Mouse (Mus musculus): Measurements from ENCODE around the gene Arf5. TPM values are rescaled to one million over a fixed set of nuclear protein-coding genes. Genes with fewer than 3 reads are reported as not detected.

Arf5 gene
- polyA plus RNA-seq, 1 experiment from 2014 or later = 276 TPM

DNA sequence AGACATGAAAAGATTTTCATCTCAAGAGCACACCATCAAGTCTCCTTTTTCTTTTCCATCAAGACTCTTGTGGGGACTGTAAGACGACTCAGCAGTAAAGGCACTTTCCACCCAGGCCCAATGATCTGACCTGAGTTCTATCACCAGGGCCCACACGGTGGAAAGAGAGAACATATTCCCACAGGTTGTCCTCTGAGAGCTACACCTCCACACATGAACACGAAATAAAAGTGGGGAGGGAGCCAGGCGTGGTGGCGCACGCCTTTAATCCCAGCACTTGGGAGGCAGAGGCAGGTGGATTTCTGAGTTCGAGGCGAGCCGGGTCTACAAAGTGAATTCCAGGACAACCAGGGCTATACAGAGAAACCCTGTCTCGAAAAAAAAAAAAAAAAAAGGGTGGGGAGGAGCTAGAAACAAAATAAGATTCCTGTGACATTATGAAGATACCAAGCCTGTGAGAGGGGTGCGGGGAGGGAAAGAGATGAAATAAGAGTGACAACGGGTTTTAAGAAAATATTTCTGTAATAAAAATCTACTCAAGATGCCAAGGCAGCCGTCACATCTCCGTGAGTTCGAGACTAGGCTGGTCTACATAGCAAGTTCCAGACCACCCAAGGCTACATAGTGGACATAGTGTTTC is 589 bp upstream of the Arf5 start:
- ATAC-seq (replicated peaks; ENCODE audit: low FRiP score, low TSS enrichment, low read depth) = peak; percentile 1; the same call in 1 of the 2 replicates
- Histone ChIP-seq H3K4me1 (replicated peaks; ENCODE audit: control insufficient read depth, insufficient read depth, low read length) (peaks cover 30% of the 10 kb centered on the region), H3K4me3 (ENCODE audit: low read depth, low read length) (peak overlapping the region; percentile 97; the same call in 1 of the 2 replicates), H3K27ac (ENCODE audit: low read depth) (no peak overlapping the region), H3K4me2 (ENCODE audit: low read length) (peak overlapping the region; percentile 62), H3K36me3 (ENCODE audit: control insufficient read depth, insufficient read depth, low read length) (peaks cover 31% of the 10 kb centered on the region), H3K9me3 (ENCODE audit: control insufficient read depth, low read length) (no peaks in the 10 kb centered on the region), H3K27me3 (replicated peaks; ENCODE audit: control insufficient read depth, insufficient read depth, low read length) (no peaks in the 10 kb centered on the region), H3K9ac (ENCODE audit: low read length) (no peak overlapping the region)
- no peak for DNase-seq (ENCODE audit: low spot score)
- 72% methylated on average over 15 of the region's 15 CpGs for WGBS

DNA sequence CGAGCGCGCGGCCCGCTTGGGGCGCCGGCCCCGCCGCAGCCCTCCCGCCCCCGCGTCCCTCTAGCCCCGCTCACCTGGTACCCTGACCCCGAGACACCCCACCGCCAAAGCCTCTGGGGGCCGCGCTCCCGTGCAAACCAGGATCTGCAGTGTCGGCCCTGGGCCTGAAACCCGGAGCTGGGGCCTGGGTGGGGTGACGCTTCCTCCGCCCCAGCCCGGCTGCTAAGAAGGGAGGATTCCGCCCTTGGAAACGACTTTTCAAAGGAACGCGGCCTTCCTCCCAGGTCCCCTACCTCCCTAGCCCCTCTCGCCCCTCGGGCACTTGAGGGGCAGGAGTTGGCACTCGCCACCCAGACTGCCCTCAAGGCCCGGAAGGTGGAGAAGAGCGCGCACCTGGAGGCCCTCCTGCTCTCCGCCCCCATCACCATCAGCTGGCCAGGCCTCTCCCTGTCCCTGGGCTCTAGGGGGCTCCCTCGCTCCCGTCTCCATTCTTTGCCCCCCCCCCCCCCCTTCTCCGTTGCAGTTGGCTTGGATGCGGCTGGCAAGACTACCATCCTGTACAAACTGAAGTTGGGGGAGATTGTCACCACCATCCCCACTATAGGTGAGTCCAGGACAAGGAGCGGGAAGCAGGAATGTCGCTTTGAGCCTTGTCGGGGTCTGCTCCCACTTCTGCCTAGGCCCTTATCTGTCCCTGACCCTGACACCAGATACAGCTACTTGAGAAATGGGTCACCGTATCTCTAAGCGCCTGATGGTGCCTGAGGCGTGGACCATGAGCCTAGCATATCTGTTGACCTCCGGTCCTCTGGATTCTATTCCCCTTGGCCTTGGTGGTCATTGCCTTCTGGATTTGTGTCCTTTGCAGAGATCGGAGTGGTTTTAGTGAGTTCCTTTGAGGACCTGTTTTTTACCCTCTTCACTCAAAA is 671 bp downstream of the Arf5 start:
- 8% methylated on average over 44 of the region's 46 CpGs for WGBS
- H3K4me2 ChIP-seq (ENCODE audit: low read length) = peak overlapping the region; percentile 62
- H3K9ac ChIP-seq (ENCODE audit: low read length) = peak overlapping the region; percentile 93
- DNase-seq (ENCODE audit: low spot score) = peak; percentile 83
- no peaks in the 10 kb centered on the region for H3K27me3 ChIP-seq (replicated peaks; ENCODE audit: control insufficient read depth, insufficient read depth, low read length)
- H3K4me1 ChIP-seq (replicated peaks; ENCODE audit: control insufficient read depth, insufficient read depth, low read length) = peaks cover 30% of the 10 kb centered on the region
- peak overlapping the region; percentile 97 for H3K4me3 ChIP-seq (ENCODE audit: low read depth, low read length)
- H3K9me3 ChIP-seq (ENCODE audit: control insufficient read depth, low read length) = no peaks in the 10 kb centered on the region
- peaks cover 19% of the 10 kb centered on the region for H3K36me3 ChIP-seq (ENCODE audit: control insufficient read depth, insufficient read depth, low read length)
- peak; percentile 45 for ATAC-seq (replicated peaks; ENCODE audit: low FRiP score, low TSS enrichment, low read depth)
- H3K27ac ChIP-seq (ENCODE audit: low read depth) = peak overlapping the region; percentile 81

DNA sequence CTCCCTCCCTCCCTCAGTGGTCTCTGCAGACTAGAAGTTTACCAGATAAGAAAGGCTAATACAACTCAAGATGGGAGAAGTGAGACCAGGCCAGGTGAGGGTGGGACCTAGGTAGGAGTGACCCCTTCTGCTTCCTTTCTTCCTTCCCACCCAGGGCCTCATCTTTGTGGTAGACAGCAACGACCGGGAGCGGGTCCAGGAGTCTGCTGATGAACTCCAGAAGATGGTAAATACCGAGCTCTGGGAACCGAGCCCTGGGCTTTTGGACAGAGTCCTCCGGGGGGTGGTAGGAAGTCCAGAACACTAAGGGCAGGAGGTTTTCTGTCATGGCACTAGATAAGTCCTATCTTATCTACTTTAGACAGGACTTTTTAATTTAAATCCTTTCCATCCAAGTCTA is 1.7 kb downstream of the Arf5 start:
- Histone ChIP-seq H3K9ac (ENCODE audit: low read length) (no peak overlapping the region), H3K4me3 (ENCODE audit: low read depth, low read length) (no peak overlapping the region), H3K27ac (ENCODE audit: low read depth) (no peak overlapping the region), H3K36me3 (ENCODE audit: control insufficient read depth, insufficient read depth, low read length) (peaks cover 18% of the 10 kb centered on the region), H3K27me3 (replicated peaks; ENCODE audit: control insufficient read depth, insufficient read depth, low read length) (no peaks in the 10 kb centered on the region), H3K4me2 (ENCODE audit: low read length) (peak overlapping the region; percentile 62; the same call in 1 of the 2 replicates), H3K9me3 (ENCODE audit: control insufficient read depth, low read length) (no peaks in the 10 kb centered on the region), H3K4me1 (replicated peaks; ENCODE audit: control insufficient read depth, insufficient read depth, low read length) (peaks cover 24% of the 10 kb centered on the region)
- 81% methylated on average over 6 of the region's 6 CpGs for WGBS
- no peak for ATAC-seq (replicated peaks; ENCODE audit: low FRiP score, low TSS enrichment, low read depth)
- no peak for DNase-seq (ENCODE audit: low spot score)

- no peak within 1 kb of the TSS for H3K4me3 ChIP-seq (ENCODE audit: low read depth, low read length)
- H3K4me2 ChIP-seq (ENCODE audit: low read length) = no peak within 1 kb of the TSS
- peaks cover 18% of the 10 kb centered on the region for H3K36me3 ChIP-seq (ENCODE audit: control insufficient read depth, insufficient read depth, low read length)
- H3K9me3 ChIP-seq (ENCODE audit: control insufficient read depth, low read length) = no peaks in the 10 kb centered on the region
- peaks cover 10% of the 10 kb centered on the region; the same call in 1 of the 2 replicates for H3K4me1 ChIP-seq (replicated peaks; ENCODE audit: control insufficient read depth, insufficient read depth, low read length)
- no peak for DNase-seq (ENCODE audit: low spot score)
- H3K27me3 ChIP-seq (replicated peaks; ENCODE audit: control insufficient read depth, insufficient read depth, low read length) = no peaks in the 10 kb centered on the region
- H3K9ac ChIP-seq (ENCODE audit: low read length) = no peak within 1 kb of the TSS
- no peak within 1 kb of the TSS for H3K27ac ChIP-seq (ENCODE audit: low read depth)
- no peak for ATAC-seq (replicated peaks; ENCODE audit: low FRiP score, low TSS enrichment, low read depth)
- 83% methylated on average over 3 of the region's 3 CpGs for WGBS
These were observed 3.9 kb downstream of the Arf5 start, which contains the start of gene Fscn3 for GRCm38 (mm10) chr6:28427096-28427839. Gene Fscn3, plus strand, starts transcription at chr6:28427789.

DNA sequence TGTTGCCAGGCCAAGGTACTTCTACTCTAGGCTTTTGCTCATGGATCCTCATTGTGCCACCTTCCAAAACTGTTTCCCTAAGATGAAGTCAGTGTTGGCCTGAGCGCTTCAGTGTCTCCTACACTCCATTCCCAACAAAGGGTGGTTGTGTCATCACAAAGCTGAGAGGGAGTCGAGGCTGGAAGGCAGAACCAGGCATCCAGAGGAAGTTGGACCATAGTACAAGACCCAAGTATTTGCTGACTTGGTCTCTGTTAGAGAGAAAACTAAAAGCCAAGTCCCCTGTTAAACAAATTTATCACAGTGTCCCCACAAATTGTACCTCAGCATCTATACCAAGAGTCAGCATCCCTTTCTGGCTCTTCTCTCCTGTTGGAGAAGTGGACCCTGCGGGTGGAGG is 4.9 kb downstream of the Arf5 start, which contains the start of gene Gcc1:
TSS of gene Gcc1 (minus strand) at position 101 of the 400 bp plus-strand sequence.
- H3K9ac ChIP-seq (ENCODE audit: low read length) = no peak within 1 kb of the TSS
- no peak within 1 kb of the TSS for H3K4me2 ChIP-seq (ENCODE audit: low read length)
- no peak within 1 kb of the TSS for H3K27ac ChIP-seq (ENCODE audit: low read depth)
- no peak within 1 kb of the TSS for H3K4me3 ChIP-seq (ENCODE audit: low read depth, low read length)
- no peaks in the 10 kb centered on the region for H3K9me3 ChIP-seq (ENCODE audit: control insufficient read depth, low read length)
- H3K36me3 ChIP-seq (ENCODE audit: control insufficient read depth, insufficient read depth, low read length) = peaks cover 18% of the 10 kb centered on the region
- WGBS = 85% methylated on average over 3 of the region's 3 CpGs
- ATAC-seq (replicated peaks; ENCODE audit: low FRiP score, low TSS enrichment, low read depth) = no peak
- no peaks in the 10 kb centered on the region for H3K27me3 ChIP-seq (replicated peaks; ENCODE audit: control insufficient read depth, insufficient read depth, low read length)
- no peak for DNase-seq (ENCODE audit: low spot score)
- H3K4me1 ChIP-seq (replicated peaks; ENCODE audit: control insufficient read depth, insufficient read depth, low read length) = peaks cover 10% of the 10 kb centered on the region; the same call in 1 of the 2 replicates

DNA sequence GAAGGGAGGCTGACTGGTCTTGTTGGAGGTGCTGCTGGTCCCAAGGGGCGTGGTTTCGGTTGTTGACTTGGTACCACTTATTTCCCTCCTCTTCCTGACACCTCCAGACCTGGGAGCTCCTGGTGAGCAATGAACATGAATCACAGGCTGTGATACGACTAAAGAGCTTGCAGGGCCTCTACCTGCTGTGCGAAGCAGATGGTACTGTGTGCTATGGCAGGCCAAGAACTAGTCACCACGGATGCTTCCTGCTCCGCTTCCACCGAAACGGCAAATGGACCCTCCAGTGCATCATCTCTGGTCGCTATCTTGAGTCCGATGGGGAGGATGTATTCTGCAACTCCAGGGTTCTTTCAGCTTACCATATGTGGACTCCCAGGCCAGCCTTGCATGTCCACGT is 6.5 kb downstream of the Arf5 start:
- Histone ChIP-seq H3K27me3 (replicated peaks; ENCODE audit: control insufficient read depth, insufficient read depth, low read length) (no peaks in the 10 kb centered on the region), H3K9ac (ENCODE audit: low read length) (no peak overlapping the region), H3K4me2 (ENCODE audit: low read length) (no peak overlapping the region), H3K4me1 (replicated peaks; ENCODE audit: control insufficient read depth, insufficient read depth, low read length) (peaks cover 3% of the 10 kb centered on the region; the same call in 1 of the 2 replicates), H3K27ac (ENCODE audit: low read depth) (no peak overlapping the region), H3K36me3 (ENCODE audit: control insufficient read depth, insufficient read depth, low read length) (peaks cover 18% of the 10 kb centered on the region), H3K9me3 (ENCODE audit: control insufficient read depth, low read length) (no peaks in the 10 kb centered on the region), H3K4me3 (ENCODE audit: low read depth, low read length) (no peak overlapping the region)
- WGBS = 84% methylated on average over 11 of the region's 11 CpGs
- ATAC-seq (replicated peaks; ENCODE audit: low FRiP score, low TSS enrichment, low read depth) = no peak
- no peak for DNase-seq (ENCODE audit: low spot score)

DNA sequence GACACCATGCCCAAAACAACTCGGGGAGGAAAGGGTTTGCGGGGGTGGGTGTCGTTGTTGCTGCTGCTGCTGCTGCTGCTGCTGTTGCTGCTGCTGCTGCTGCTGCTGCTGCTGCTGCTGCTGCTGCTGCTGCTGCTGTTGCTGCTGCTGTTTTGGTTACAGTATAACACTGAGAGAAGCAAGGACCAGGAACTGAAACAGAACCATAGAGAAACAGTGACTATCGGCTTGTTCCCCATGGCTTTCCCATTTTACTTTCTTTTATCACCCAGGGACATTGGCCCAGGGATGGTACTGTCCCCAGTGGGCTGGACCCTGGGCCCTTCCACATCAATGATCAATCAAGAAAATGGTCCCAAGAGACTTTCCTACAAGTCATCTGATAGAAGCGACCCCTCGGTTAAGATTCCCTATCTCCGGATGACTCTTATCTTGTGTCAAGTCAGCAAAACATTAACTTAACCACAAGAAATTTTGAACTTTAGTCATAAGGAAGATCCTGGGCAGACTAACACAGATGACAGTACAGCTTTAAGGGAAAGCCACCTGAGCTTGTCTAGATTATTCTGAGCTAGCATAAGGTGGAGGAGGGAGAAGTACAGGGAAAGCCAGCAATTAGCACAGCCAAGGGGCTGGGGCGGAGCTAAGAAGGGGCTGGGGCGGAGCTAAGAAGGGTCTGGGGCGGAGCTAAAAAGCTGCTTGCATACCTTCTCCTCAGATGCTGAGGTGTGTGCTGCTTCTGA is 7.6 kb downstream of the Arf5 start:
- no peak for ATAC-seq (replicated peaks; ENCODE audit: low FRiP score, low TSS enrichment, low read depth)
- Histone ChIP-seq H3K9me3 (ENCODE audit: control insufficient read depth, low read length) (no peaks in the 10 kb centered on the region), H3K4me2 (ENCODE audit: low read length) (no peak overlapping the region), H3K4me1 (replicated peaks; ENCODE audit: control insufficient read depth, insufficient read depth, low read length) (no peaks in the 10 kb centered on the region), H3K36me3 (ENCODE audit: control insufficient read depth, insufficient read depth, low read length) (peaks cover 8% of the 10 kb centered on the region; the same call in 1 of the 2 replicates), H3K27me3 (replicated peaks; ENCODE audit: control insufficient read depth, insufficient read depth, low read length) (no peaks in the 10 kb centered on the region), H3K27ac (ENCODE audit: low read depth) (no peak overlapping the region), H3K9ac (ENCODE audit: low read length) (no peak overlapping the region), H3K4me3 (ENCODE audit: low read depth, low read length) (no peak overlapping the region)
- no peak for DNase-seq (ENCODE audit: low spot score)
- WGBS = 74% methylated on average over 10 of the region's 10 CpGs

DNA sequence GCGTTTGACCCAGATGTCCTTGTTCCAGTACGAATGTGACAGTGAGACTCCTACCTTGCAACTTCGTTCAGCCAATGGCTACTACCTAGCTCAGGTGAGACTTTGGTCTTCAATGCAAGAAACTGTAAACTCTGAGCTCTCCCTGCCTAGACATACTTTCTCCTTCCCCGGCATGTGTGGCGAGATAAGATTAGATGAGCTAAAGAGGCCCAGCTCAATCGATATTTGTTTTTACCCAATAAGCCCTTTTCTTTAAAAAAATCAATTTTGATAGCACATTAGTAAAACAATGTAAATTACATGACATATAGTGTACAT is 8.1 kb downstream of the Arf5 start:
- no peaks in the 10 kb centered on the region for H3K27me3 ChIP-seq (replicated peaks; ENCODE audit: control insufficient read depth, insufficient read depth, low read length)
- H3K36me3 ChIP-seq (ENCODE audit: control insufficient read depth, insufficient read depth, low read length) = 0 out of 2 replicates have a peak, but pooled peaks cover 4% of the 10 kb centered on the region
- DNase-seq (ENCODE audit: low spot score) (no peak), ATAC-seq (replicated peaks; ENCODE audit: low FRiP score, low TSS enrichment, low read depth) (no peak)
- no peak overlapping the region for H3K4me2 ChIP-seq (ENCODE audit: low read length)
- no peak overlapping the region for H3K27ac ChIP-seq (ENCODE audit: low read depth)
- H3K4me3 ChIP-seq (ENCODE audit: low read depth, low read length) = no peak overlapping the region
- H3K4me1 ChIP-seq (replicated peaks; ENCODE audit: control insufficient read depth, insufficient read depth, low read length) = no peaks in the 10 kb centered on the region
- H3K9ac ChIP-seq (ENCODE audit: low read length) = no peak overlapping the region
- 64% methylated on average over 6 of the region's 6 CpGs for WGBS
- H3K9me3 ChIP-seq (ENCODE audit: control insufficient read depth, low read length) = no peaks in the 10 kb centered on the region

All from intestine, embryonic 14.5 days (tissue).